Mouse (Mus musculus): ENCODE results near the gene Bicdl1.

Bicdl1 gene

DNA sequence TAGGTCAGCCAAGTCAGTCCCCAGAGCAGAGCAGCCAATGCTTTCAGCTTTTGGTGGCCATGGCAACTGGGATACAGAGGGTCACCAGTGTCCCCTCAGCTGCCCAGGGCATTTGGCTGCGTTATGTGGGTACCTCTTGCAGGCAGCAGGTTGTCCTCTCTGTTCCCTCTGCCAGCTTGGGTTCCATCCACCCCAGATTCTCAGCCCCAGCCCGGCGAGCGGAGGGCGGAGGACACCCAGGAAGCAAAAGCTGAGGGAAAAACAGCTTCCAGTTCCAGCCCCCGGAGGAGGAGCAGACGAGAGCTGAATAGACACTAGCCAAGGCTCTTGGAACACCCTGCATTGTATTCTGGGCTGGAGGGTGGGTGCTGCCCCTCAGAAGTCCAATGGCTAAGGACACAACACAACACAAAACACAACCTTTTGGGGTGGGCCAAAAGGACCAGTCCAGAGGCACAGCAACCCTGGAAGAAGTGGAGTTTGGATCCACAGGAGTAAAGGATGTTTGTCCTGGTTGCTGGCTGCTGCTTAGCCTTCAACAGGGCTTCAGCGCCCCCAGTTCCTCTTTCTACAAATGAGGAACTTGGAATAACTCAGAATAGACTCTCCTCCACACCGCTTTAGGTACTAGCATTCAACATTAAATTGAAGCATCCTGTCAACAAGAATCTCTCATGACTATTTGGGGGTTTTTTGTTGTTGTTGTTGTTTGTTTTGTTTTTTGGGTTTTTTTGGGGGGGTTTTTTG is 107.6 kb downstream of the Bicdl1 start:
- no peak for DNase-seq (ENCODE audit: low spot score)

DNA sequence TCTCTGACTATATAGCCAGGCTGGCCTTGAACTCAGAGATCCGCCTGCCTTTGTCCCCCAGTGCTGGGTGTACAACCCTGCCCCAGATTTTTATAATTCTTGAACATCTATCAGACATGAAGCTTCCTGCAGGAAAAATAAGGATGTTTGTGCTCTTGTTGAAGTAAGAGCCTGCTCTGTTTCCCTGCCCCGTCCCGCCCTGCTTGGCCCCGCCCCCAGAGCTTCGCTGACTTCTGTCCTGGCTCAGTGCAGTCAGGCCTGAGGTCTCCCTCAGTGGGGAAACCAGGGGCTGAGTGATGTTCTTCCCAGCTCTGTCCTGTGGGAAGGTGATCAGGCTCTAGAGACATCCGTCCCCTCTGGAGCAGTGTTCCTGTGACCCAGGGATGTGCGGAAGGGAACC is 108.7 kb downstream of the Bicdl1 start:
- DNase-seq (ENCODE audit: low spot score), result no peak

DNA sequence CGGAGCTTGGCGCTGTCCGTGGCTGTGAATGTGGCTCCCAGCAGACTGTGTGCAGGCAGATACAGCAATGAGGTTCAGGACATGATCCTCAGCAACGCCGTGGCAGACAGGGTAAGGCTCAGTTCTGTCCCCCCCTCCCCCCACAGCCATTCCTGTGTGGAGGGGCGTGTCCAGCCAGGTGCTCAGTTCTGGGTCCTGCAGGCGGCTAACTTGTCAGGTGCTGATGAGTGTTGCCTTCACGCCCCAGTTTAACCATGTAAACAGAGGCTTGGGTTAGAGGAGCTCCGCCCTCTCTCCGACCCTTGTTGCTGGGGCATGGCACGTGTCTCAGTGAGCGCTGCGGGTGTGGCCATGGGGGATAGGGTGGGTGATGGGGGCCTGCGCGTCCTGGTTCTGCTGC is 111.7 kb downstream of the Bicdl1 start:
- DNase-seq (ENCODE audit: low spot score), result no peak

DNA sequence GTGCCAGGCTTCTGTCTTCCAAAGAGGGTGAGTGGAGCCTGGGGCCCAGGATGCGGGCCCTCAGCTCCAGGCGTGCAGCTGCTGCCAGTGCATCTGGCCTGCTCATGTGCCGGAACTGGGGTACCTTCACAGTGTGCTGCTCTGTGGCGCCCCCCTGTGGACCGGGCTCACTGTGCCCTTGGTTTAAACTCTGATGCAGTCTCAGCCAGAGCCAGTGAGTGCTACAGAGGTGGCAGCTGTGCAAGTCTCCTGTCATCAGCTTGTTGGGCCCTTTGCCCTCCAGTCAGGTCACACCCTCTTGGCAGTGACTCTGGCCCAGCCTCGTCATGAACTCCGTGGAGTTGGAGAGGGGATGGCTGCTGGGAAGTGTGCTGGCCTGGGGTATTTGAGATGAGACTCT is 116.5 kb downstream of the Bicdl1 start:
- DNase-seq (ENCODE audit: low spot score), result no peak

DNA sequence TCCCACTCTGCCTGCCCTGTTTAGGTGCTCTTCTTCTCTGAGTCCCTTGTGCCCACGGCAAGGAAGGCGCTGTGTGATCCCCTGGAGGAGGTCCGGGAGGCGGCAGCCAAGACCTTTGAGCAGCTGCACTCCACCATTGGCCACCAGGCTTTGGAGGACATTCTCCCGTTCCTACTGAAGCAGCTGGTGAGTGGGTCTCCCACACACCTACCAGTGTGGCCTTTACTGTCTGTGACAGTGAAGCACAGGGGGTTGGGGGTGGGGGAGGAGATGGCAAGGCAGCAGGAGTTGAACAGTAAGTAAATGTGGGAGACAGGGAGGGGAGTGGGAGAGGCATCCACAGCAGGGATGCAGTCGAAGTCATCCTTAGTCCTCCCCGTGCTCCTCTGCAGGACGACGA is 118.1 kb downstream of the Bicdl1 start:
- DNase-seq (ENCODE audit: low spot score), result no peak

DNA sequence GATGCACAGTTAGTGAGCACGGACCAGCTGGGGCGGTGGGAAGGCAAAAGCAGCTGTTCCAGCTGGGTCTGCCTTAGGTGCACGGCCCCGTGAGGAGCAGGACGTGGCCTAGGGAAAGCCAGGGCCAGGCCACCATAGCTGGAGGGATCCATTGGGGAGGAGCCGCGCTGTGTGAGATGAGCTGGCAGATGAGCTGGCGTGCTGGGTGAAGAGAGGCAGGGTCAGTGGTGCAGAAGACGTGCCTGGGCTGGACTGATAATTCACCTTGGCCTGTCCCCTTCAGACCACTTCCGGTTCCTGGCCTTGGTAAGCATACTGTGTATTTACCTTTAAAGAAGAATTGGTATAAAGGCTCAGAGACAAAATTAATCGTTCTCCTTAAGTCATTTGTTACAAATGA is 119.9 kb downstream of the Bicdl1 start:
- no peak for DNase-seq (ENCODE audit: low spot score)

DNA sequence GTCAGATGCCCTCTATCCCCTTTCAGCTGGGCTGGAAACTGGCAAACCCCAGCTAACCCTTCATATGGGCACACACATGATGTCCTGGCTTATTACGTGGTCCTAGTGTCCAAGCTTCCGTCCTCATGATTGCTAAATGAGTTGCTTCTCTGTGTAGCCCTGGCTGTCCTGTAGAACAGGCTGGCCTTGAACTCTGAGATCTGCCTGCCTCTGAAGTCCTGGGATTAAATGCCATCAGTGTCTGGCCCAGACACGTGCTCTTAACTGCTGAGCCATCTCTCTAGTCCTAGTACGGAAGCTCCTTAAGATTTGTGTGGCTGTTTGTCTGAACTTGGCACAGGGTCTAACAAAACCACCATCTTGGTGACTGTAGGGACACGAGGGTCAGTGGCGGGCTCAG is 127.9 kb downstream of the Bicdl1 start:
- no peak for DNase-seq (ENCODE audit: low spot score)
